Mouse (Mus musculus): ENCODE measurements around the gene Glyat. TPM values are rescaled to one million over a fixed set of nuclear protein-coding genes. Genes with fewer than 3 reads are reported as not detected.

Gene Glyat
- not detected for total RNA-seq (2023)

GRCm38 (mm10) chr19:12633176-12633575 is at the start of gene Glyat:
TSS of gene Glyat (plus strand) at chr19:12633308.

GRCm38 (mm10) chr19:12599674-12600073 is 33.4 kb upstream of the Glyat start, which contains the start of gene Gm4952:
TSS of gene Gm4952 (plus strand) at chr19:12599974.

DNA sequence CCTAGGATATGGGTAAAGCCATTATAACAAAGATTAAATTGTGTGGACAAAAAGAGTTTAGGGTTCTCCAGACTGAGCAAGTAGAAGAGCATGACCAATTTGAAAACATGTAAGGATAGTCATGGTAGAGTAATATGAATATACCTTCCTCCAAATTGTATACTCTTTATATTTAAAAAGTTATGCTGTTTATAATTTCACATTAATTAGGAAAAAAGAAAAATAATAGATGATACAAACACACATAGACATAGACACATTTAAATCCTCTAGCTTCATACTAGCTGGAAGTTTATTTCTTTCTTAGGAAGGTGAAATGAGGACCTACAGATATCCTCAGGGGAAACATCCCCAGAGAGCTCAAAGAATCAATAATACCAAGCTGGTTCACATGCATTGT is 37.0 kb downstream of the Glyat start, which contains the start of gene Olfr1442:
Olfr1442 (plus strand) TSS at position 301 of the 400 bp plus-strand sequence.

GRCm38 (mm10) chr19:12677812-12678211 is 44.7 kb downstream of the Glyat start, which contains the start of gene Olfr1443:
TSS of gene Olfr1443 (plus strand) at chr19:12678112.

GRCm38 (mm10) chr19:12695590-12695989 is 62.5 kb downstream of the Glyat start, which contains the start of gene Keg1:
TSS of gene Keg1 (plus strand) at chr19:12695786.

Other genes starting within 250 kb of the Glyat start
- gene Olfr1440, start 246.0 kb upstream of the Glyat start, total RNA-seq (2023) = not detected
- gene Olfr1441, start 215.9 kb upstream of the Glyat start, total RNA-seq (2023) = not detected
- not detected for gene Pfpl, start 205.4 kb upstream of the Glyat start, total RNA-seq (2023)
- 15.2 TPM for gene Mpeg1, start 172.5 kb upstream of the Glyat start, total RNA-seq (2023)
- gene Dtx4, start 131.9 kb upstream of the Glyat start, total RNA-seq (2023) = 6.8 TPM
- gene Fam111a, start 87.6 kb upstream of the Glyat start, total RNA-seq (2023) = 27.1 TPM
- gene Gm4952, start 33.3 kb upstream of the Glyat start, total RNA-seq (2023) = not detected
- not detected for gene Olfr1442, start 37.1 kb downstream of the Glyat start, total RNA-seq (2023)
- gene Olfr1443, start 44.8 kb downstream of the Glyat start, total RNA-seq (2023) = not detected
- not detected for gene Keg1, start 62.5 kb downstream of the Glyat start, total RNA-seq (2023)
- 4.3 TPM for gene Cntf, start 132.3 kb downstream of the Glyat start, total RNA-seq (2023)
- 67.2 TPM for gene Zfp91, start 162.8 kb downstream of the Glyat start, total RNA-seq (2023)
- gene Lpxn, start 162.9 kb downstream of the Glyat start, total RNA-seq (2023) = 47.4 TPM
- gene Gm5244, start 213.4 kb downstream of the Glyat start, total RNA-seq (2023) = 1.5 TPM
- gene Olfr1444, start 224.0 kb downstream of the Glyat start, total RNA-seq (2023) = 0.31 TPM